Mouse (Mus musculus) spleen, adult 2 months (tissue): ENCODE measurements around the gene C87436. TPM values are rescaled to one million over a fixed set of nuclear protein-coding genes. Genes with fewer than 3 reads are reported as not detected.

Experiments used
- DNase-seq, 2 experiments: peaks; one replicate each; pipeline versions ENCODE4 v3.0.0 to v3.0.0-alpha.2; 2012 to 2021; ENCODE audit warnings: low spot score in 2 of 2, low read depth in 1 of 2
- H3K27ac ChIP-seq: fragments of 200-500 bp; 2 replicates; pipeline ENCODE4 v1.5.1; 2012; ENCODE audit warnings: low read length, inconsistent platforms; ENCODE audit not compliant: insufficient read depth
- H3K27me3 ChIP-seq: fragments of 200-500 bp; 2 replicates; pipeline ENCODE4 v1.6.1; 2012; ENCODE audit warnings: mild to moderate bottlenecking, moderate library complexity, low read length, inconsistent platforms; ENCODE audit not compliant: control insufficient read depth, insufficient read depth
- H3K36me3 ChIP-seq: fragments of 200-500 bp; 2 replicates; pipeline ENCODE4 v1.6.1; 2012; ENCODE audit warnings: mild to moderate bottlenecking, low read length, inconsistent platforms; ENCODE audit not compliant: control insufficient read depth, insufficient read depth
- H3K4me1 ChIP-seq: fragments of 200-500 bp; 2 replicates; pipeline ENCODE4 v1.6.1; 2011; ENCODE audit warnings: inconsistent platforms; ENCODE audit not compliant: control insufficient read depth, insufficient read depth, insufficient read length
- H3K4me3 ChIP-seq: fragments of 200-500 bp; 2 replicates; pipeline ENCODE4 v1.5.1; 2011; ENCODE audit warnings: mild to moderate bottlenecking, inconsistent platforms; ENCODE audit not compliant: insufficient read depth, insufficient read length; ENCODE audit errors: extremely low read depth
- CTCF ChIP-seq: fragments of 200-500 bp; IDR thresholded peaks from 2 replicates; pipeline ENCODE4 v1.5.1; 2011; ENCODE audit warnings: mild to moderate bottlenecking, inconsistent platforms; ENCODE audit not compliant: insufficient read depth, insufficient read length, insufficient replicate concordance; ENCODE audit errors: extremely low read depth
- POLR2A ChIP-seq: fragments of 200-500 bp; IDR thresholded peaks from 2 replicates; pipeline ENCODE4 v1.6.1; 2011; ENCODE audit warnings: low read depth, low read length, inconsistent platforms
- WGBS: fragments of 180-500 bp; shearing (Covaris S2); methylation state at CpG from one replicate; pipeline ENCODE4 v1.1.7; 2018; 5-methylcytosine and 5-hydroxymethylcytosine counted together
- polyA plus RNA-seq: library from polyadenylated mRNA; depleted of rRNA; stranded (reverse); fragments of >200 nt; gene quantifications from 2 replicates; pipeline ENCODE4 v1.2.3, GENCODE M21; 2012

Gene C87436
- polyA plus RNA-seq, 1 experiment = 9.5 TPM

- DNase-seq = no peak
- 5% methylated on average over 9 of the region's 9 CpGs for WGBS
- Histone ChIP-seq H3K27ac (peak overlapping the region; percentile 87), H3K36me3 (peaks cover 6% of the 10 kb centered on the region), H3K4me1 (peaks cover 9% of the 10 kb centered on the region), H3K27me3 (no peaks in the 10 kb centered on the region), H3K4me3 (peak overlapping the region; percentile 62)
- TF ChIP-seq CTCF (no peak), POLR2A (no peak)
These were observed 33.6 kb downstream of the C87436 start for GRCm38 (mm10) chr6:86471760-86472099.

- Histone ChIP-seq H3K27me3 (no peaks in the 10 kb centered on the region), H3K4me3 (peak overlapping the region; percentile 73), H3K4me1 (peaks cover 9% of the 10 kb centered on the region), H3K27ac (peak overlapping the region; percentile 87), H3K36me3 (peaks cover 4% of the 10 kb centered on the region)
- under 1% methylated on average over 56 of the region's 56 CpGs for WGBS
- peak; percentile 98 to 99 for DNase-seq
- TF ChIP-seq CTCF (peak; percentile 96), POLR2A (peak; percentile 86)
These were observed 34.2 kb downstream of the C87436 start for GRCm38 (mm10) chr6:86472100-86472955.

GRCm38 (mm10) chr6:86473077-86473476 is 34.9 kb downstream of the C87436 start:
- 83% methylated on average over 7 of the region's 7 CpGs for WGBS
- H3K27ac ChIP-seq = peak overlapping the region; percentile 85
- TF ChIP-seq POLR2A = no peak
- no peak for TF ChIP-seq CTCF
- no peaks in the 10 kb centered on the region for H3K27me3 ChIP-seq
- peaks cover 4% of the 10 kb centered on the region for H3K36me3 ChIP-seq
- peaks cover 9% of the 10 kb centered on the region for H3K4me1 ChIP-seq
- DNase-seq = no peak
- H3K4me3 ChIP-seq = peak overlapping the region; percentile 73; the same call in 1 of the 2 replicates

GRCm38 (mm10) chr6:86474072-86474471 is 35.9 kb downstream of the C87436 start:
- Histone ChIP-seq H3K4me1 (peaks cover 11% of the 10 kb centered on the region), H3K27me3 (no peaks in the 10 kb centered on the region), H3K36me3 (peaks cover 4% of the 10 kb centered on the region), H3K4me3 (no peak overlapping the region), H3K27ac (no peak overlapping the region)
- WGBS = 92% methylated on average over 5 of the region's 5 CpGs
- TF ChIP-seq CTCF = no peak
- TF ChIP-seq POLR2A = no peak
- no peak for DNase-seq

- no peak for DNase-seq
- peaks cover 11% of the 10 kb centered on the region for H3K4me1 ChIP-seq
- no peak overlapping the region for H3K4me3 ChIP-seq
- no peak overlapping the region for H3K27ac ChIP-seq
- no peak for TF ChIP-seq POLR2A
- TF ChIP-seq CTCF = no peak
- H3K27me3 ChIP-seq = no peaks in the 10 kb centered on the region
- peaks cover 4% of the 10 kb centered on the region for H3K36me3 ChIP-seq
These were observed 36.5 kb downstream of the C87436 start for GRCm38 (mm10) chr6:86474646-86475181.

- H3K4me1 ChIP-seq = peaks cover 11% of the 10 kb centered on the region
- 82% methylated on average over 9 of the region's 9 CpGs for WGBS
- TF ChIP-seq POLR2A (no peak), CTCF (no peak)
- no peaks in the 10 kb centered on the region for H3K27me3 ChIP-seq
- no peak overlapping the region for H3K4me3 ChIP-seq
- no peaks in the 10 kb centered on the region for H3K36me3 ChIP-seq
- no peak overlapping the region for H3K27ac ChIP-seq
- DNase-seq = no peak
These were observed 37.4 kb downstream of the C87436 start for GRCm38 (mm10) chr6:86475462-86476167.

- Histone ChIP-seq H3K27me3 (no peaks in the 10 kb centered on the region), H3K27ac (no peak overlapping the region), H3K4me1 (peaks cover 9% of the 10 kb centered on the region), H3K36me3 (no peaks in the 10 kb centered on the region), H3K4me3 (no peak overlapping the region)
- WGBS = 76% methylated on average over 5 of the region's 5 CpGs
- TF ChIP-seq CTCF (no peak), POLR2A (no peak)
- no peak for DNase-seq
These were observed 38.8 kb downstream of the C87436 start for GRCm38 (mm10) chr6:86476931-86477330.
